Comparison of ENCODE assay signal across 22 mouse cellular contexts in the genomic region with DNA sequence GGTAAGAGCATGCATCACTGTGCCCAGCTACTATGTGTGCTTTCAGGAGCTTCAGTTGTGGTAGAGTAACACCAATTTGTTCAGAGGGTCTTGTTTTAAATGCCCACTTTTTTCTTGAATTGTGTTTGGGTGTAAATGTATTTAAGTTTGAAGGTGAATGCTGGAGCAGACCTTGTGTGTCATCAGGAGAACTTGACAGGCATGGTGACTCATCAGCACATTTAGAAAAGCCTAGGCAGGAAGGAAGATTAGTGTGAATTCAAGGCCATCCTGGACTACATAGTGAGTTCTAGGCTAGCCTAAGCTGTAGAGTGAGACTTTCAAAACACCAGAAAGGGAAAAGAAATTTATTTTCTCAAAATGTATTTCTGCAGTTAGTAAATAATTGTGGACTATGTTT. TPM values are rescaled to one million over a fixed set of nuclear protein-coding genes. Genes with fewer than 3 reads are reported as not detected.
DNase-seq lines count a peak whose midpoint lies in the region; ATAC-seq lines count a peak whose summit lies in the region.
"Had no signal": no experiment of that assay in that cellular context is flagged by ENCODE, and none has a peak within 500 bp of the region (broad histone marks: within the 10 kb centered on the region; RNA-seq: fewer than 3 reads in every experiment).

No protein-coding gene starts in this region.

- 0 out of 2 replicates have a peak overlapping the region, but pooled peaks have one; percentile 3 for H3K4me2 ChIP-seq in liver, embryonic 12.5 days
- no peak overlapping the region for H3K4me2 ChIP-seq in liver, embryonic 13.5 days
- H3K4me2 ChIP-seq: forebrain, embryonic 13.5 days; heart, embryonic 13.5 days; hindbrain, embryonic 12.5 days; hindbrain, embryonic 15.5 days had no signal

- H3K9ac ChIP-seq in liver, embryonic 12.5 days = no peak overlapping the region
- peak overlapping the region; percentile 38; the same call in 1 of the 2 replicates for H3K9ac ChIP-seq in liver, embryonic 13.5 days
- H3K9ac ChIP-seq: forebrain, embryonic 13.5 days; heart, embryonic 13.5 days; hindbrain, embryonic 12.5 days; hindbrain, embryonic 15.5 days had no signal

- no peaks in the 10 kb centered on the region for H3K36me3 ChIP-seq in liver, embryonic 12.5 days
- H3K36me3 ChIP-seq in liver, embryonic 13.5 days = no peaks in the 10 kb centered on the region
- H3K36me3 ChIP-seq: forebrain, embryonic 10.5 days; heart, embryonic 13.5 days; hindbrain, embryonic 12.5 days; hindbrain, embryonic 15.5 days had no signal

- H3K9me3 ChIP-seq in liver, embryonic 12.5 days (replicated peaks) = no peaks in the 10 kb centered on the region
- H3K9me3 ChIP-seq in liver, embryonic 13.5 days (replicated peaks) = no peaks in the 10 kb centered on the region
- H3K9me3 ChIP-seq: forebrain, embryonic 10.5 days; forebrain, embryonic 13.5 days; heart, embryonic 13.5 days; hindbrain, embryonic 12.5 days; hindbrain, embryonic 15.5 days had no signal

- ATAC-seq in liver, embryonic 12.5 days = no peak
- ATAC-seq in liver, embryonic 13.5 days (ENCODE audit: low read depth) = no peak
- ATAC-seq: activated CD4-positive, CD25-positive, alpha-beta regulatory T cell, adult 4 months; CD4-positive, CD25-positive, alpha-beta regulatory T cell, adult 4 months; forebrain, embryonic 13.5 days; forebrain, embryonic 16.5 days; intestine, postnatal 0 days had no signal

- peak; percentile 28 for DNase-seq in adrenal gland, adult 2 months
- no peak for DNase-seq in adrenal gland, postnatal 10 days
- peak; percentile 13 for DNase-seq in heart, adult 11 months
- DNase-seq in heart, adult 18-20 months = no peak
- DNase-seq in liver = no peak
- DNase-seq in liver, embryonic 13.5 days = no peak
- DNase-seq in left cerebral cortex, adult 11 months (ENCODE audit: low spot score) = no peak
- DNase-seq: adrenal gland, postnatal 14 days; cerebellum, adult 11-12 months; cerebellum, adult 9-10 months; cerebellum, postnatal 14 days; gastrocnemius, postnatal 36 days had no signal

- H3K4me3 ChIP-seq in liver, embryonic 12.5 days = no peak overlapping the region
- H3K4me3 ChIP-seq in liver, embryonic 13.5 days (replicated peaks) = no peak overlapping the region
- H3K4me3 ChIP-seq: forebrain, embryonic 10.5 days; forebrain, embryonic 13.5 days; heart, embryonic 13.5 days; hindbrain, embryonic 12.5 days; hindbrain, embryonic 15.5 days had no signal

- no peaks in the 10 kb centered on the region for H3K27me3 ChIP-seq in liver, embryonic 12.5 days (replicated peaks)
- no peaks in the 10 kb centered on the region for H3K27me3 ChIP-seq in liver, embryonic 13.5 days
- H3K27me3 ChIP-seq: forebrain, embryonic 13.5 days; heart, embryonic 13.5 days; hindbrain, embryonic 12.5 days; hindbrain, embryonic 15.5 days had no signal

- 0 out of 2 replicates have a peak overlapping the region, but pooled peaks have one; percentile 21 for H3K27ac ChIP-seq in liver, embryonic 12.5 days
- 0 out of 2 replicates have a peak overlapping the region, but pooled peaks have one; percentile 19 for H3K27ac ChIP-seq in liver, embryonic 13.5 days
- H3K27ac ChIP-seq: forebrain, embryonic 10.5 days; forebrain, embryonic 13.5 days; heart, embryonic 13.5 days; hindbrain, embryonic 12.5 days; hindbrain, embryonic 15.5 days had no signal

- H3K4me1 ChIP-seq in liver, embryonic 12.5 days = peaks cover 54% of the 10 kb centered on the region
- peaks cover 59% of the 10 kb centered on the region for H3K4me1 ChIP-seq in liver, embryonic 13.5 days (replicated peaks)

RNA-seq across cellular contexts. Expression of gene Dap3, which starts 2.8 kb away (rescaled TPM):
- total RNA-seq in adrenal gland, adult 2 months (2021) = 100 to 1,000 TPM; 129 to 130 TPM
- polyA plus RNA-seq in adrenal gland, adult 2 months (2012; rRNA removed) = 26.2 and 30.4 TPM in 2 replicates
- 100 to 1,000 TPM; 114 to 128 TPM for total RNA-seq in adrenal gland, postnatal 10 days (2021)
- total RNA-seq in heart, adult 18-20 months (2021) = 100 to 1,000 TPM; 146 to 156 TPM
- 133 and 139 TPM in 2 replicates for polyA plus RNA-seq in liver, embryonic 12.5 days (2016; fragmentation: Nextera tagmentation; extraction: Ambion mirVana)
- polyA plus RNA-seq in liver, embryonic 13.5 days (2015; fragmentation: Nextera tagmentation; extraction: Ambion mirVana) = 120 and 129 TPM in 2 replicates

RNA-seq across cellular contexts. Expression of gene Ash1l, which starts 3.3 kb away (rescaled TPM):
- total RNA-seq in adrenal gland, adult 2 months (2021) = 10 to 100 TPM; 38.3 to 57.0 TPM
- polyA plus RNA-seq in adrenal gland, adult 2 months (2012; rRNA removed) = 3.9 and 4.9 TPM in 2 replicates
- total RNA-seq in adrenal gland, postnatal 10 days (2021) = 10 to 100 TPM; 34.4 to 44.4 TPM
- total RNA-seq in heart, adult 18-20 months (2021) = 10 to 100 TPM; 37.3 to 40.2 TPM
- 8.0 and 8.9 TPM in 2 replicates for polyA plus RNA-seq in liver, embryonic 12.5 days (2016; fragmentation: Nextera tagmentation; extraction: Ambion mirVana)
- 4.7 and 5.7 TPM in 2 replicates for polyA plus RNA-seq in liver, embryonic 13.5 days (2015; fragmentation: Nextera tagmentation; extraction: Ambion mirVana)

RNA-seq across cellular contexts. Expression of gene Msto1, which starts 39.9 kb away (rescaled TPM):
- total RNA-seq in adrenal gland, adult 2 months (2021) = 10 to 100 TPM; 18.9 to 25.2 TPM
- polyA plus RNA-seq in adrenal gland, adult 2 months (2012; rRNA removed) = 28.4 and 30.2 TPM in 2 replicates
- total RNA-seq in adrenal gland, postnatal 10 days (2021) = 10 to 100 TPM; 23.9 to 27.2 TPM
- 10 to 100 TPM; 12.9 to 13.4 TPM for total RNA-seq in heart, adult 18-20 months (2021)
- polyA plus RNA-seq in liver, embryonic 12.5 days (2016; fragmentation: Nextera tagmentation; extraction: Ambion mirVana) = 24.3 and 26.5 TPM in 2 replicates
- 19.9 and 20.2 TPM in 2 replicates for polyA plus RNA-seq in liver, embryonic 13.5 days (2015; fragmentation: Nextera tagmentation; extraction: Ambion mirVana)

Comparison
In these comparisons a context has a peak if more than half of its experiments do, and no peak if none do; other contexts are left out.
1. DNase-seq: peak in adrenal gland, adult 2 months (single experiment) and heart, adult 11 months (single experiment); none in adrenal gland, postnatal 10 days (single experiment), heart, adult 18-20 months (0 of 2), liver (single experiment), liver, embryonic 13.5 days (single experiment) and left cerebral cortex, adult 11 months (single experiment).